Mouse (Mus musculus) intestine, embryonic 14.5 days (tissue): ENCODE data around the gene Cacul1. TPM values are rescaled to one million over a fixed set of nuclear protein-coding genes. Genes with fewer than 3 reads are reported as not detected.

ENCODE experiments used
- ATAC-seq: fragments of 200-750 bp; cut with Nextera tagmentation; replicated peaks from 2 replicates; pipeline ENCODE4 v1.8.0; 2017; ENCODE audit warnings: low read depth, moderate number of reproducible peaks, moderate TSS enrichment, moderate library complexity; ENCODE audit not compliant: low FRiP score, low TSS enrichment
- DNase-seq: peaks from one replicate; pipeline ENCODE4 v3.0.0-alpha.2; 2018; ENCODE audit warnings: low spot score
- H3K27ac ChIP-seq: fragments of 300-500 bp; sonication (generic); 2 replicates; pipeline ENCODE4 v1.5.1; 2014; ENCODE audit warnings: low read depth, mild to moderate bottlenecking, control low read depth
- H3K27me3 ChIP-seq: fragments of 300-500 bp; sonication (generic); replicated peaks from 2 replicates; pipeline ENCODE4 v1.6.1; 2014; ENCODE audit warnings: low read length, control low read depth; ENCODE audit not compliant: control insufficient read depth, insufficient read depth
- H3K36me3 ChIP-seq: fragments of 300-500 bp; sonication (generic); 2 replicates; pipeline ENCODE4 v1.6.1; 2014; ENCODE audit warnings: low read length, control low read depth; ENCODE audit not compliant: control insufficient read depth, insufficient read depth
- H3K4me1 ChIP-seq: fragments of 300-500 bp; sonication (generic); replicated peaks from 2 replicates; pipeline ENCODE4 v1.6.1; 2014; ENCODE audit warnings: low read length, control low read depth, mixed read lengths; ENCODE audit not compliant: control insufficient read depth, insufficient read depth
- H3K4me2 ChIP-seq: fragments of 300-500 bp; sonication (generic); 2 replicates; pipeline ENCODE4 v1.6.1; 2014; ENCODE audit warnings: low read length
- H3K4me3 ChIP-seq: fragments of 300-500 bp; sonication (generic); 2 replicates; pipeline ENCODE4 v1.5.1; 2014; ENCODE audit warnings: low read depth, low read length, control low read depth, mixed read lengths
- H3K9ac ChIP-seq: fragments of 300-500 bp; sonication (generic); 2 replicates; pipeline ENCODE4 v1.6.1; 2014; ENCODE audit warnings: mild to moderate bottlenecking, low read length
- H3K9me3 ChIP-seq: fragments of 300-500 bp; sonication (generic); 2 replicates; pipeline ENCODE4 v1.6.1; 2016; ENCODE audit warnings: low read length, control low read depth; ENCODE audit not compliant: control insufficient read depth
- WGBS: fragments of 180-500 bp; shearing (Covaris S2); extraction: QIAGEN DNeasy Blood & Tissue Kit; methylation state at CpG from one replicate; pipeline ENCODE4 v1.1.7; 2014; 5-methylcytosine and 5-hydroxymethylcytosine counted together
- microRNA-seq: library from miRNA; unstranded; fragments of <30 nt; microRNA quantifications from one replicate; pipeline ENCODE4, GENCODE M21; 2016
- polyA plus RNA-seq: library from polyadenylated mRNA; unstranded; fragments of >200 nt; fragmentation: Nextera tagmentation; extraction: Ambion mirVana; gene quantifications from 2 replicates; pipeline ENCODE4 v1.2.1, GENCODE M21; 2014

Cacul1 gene
- polyA plus RNA-seq, 1 experiment from 2014 or later, result 23.9 TPM

DNA sequence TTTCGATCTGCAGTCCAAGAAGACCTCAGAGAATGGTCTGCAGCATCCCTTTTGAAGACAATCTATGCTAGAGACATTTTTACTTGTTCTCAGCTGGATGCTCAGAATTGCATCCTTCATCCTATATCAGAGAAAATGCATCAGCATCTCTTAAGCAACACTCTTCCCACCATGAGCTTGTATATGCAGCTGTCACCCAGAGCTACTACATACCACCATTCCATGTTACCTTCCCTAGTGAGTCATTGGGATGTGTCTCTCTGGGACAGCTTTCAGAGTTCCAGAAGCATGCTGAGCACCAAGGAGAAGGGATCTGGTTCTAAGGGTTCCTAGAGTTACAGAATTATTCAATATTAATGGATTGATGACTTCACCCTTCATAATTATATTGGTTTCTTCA, 102.0 kb downstream of the Cacul1 start:
- WGBS, result 38% methylated on average over 1 of the region's 1 CpGs
- Histone ChIP-seq H3K27ac (no peak overlapping the region), H3K4me2 (no peak overlapping the region), H3K9ac (no peak overlapping the region), H3K27me3 (no peaks in the 10 kb centered on the region), H3K36me3 (no peaks in the 10 kb centered on the region), H3K4me3 (no peak overlapping the region), H3K4me1 (no peaks in the 10 kb centered on the region), H3K9me3 (no peaks in the 10 kb centered on the region)
- no peak for DNase-seq
- no peak for ATAC-seq

DNA sequence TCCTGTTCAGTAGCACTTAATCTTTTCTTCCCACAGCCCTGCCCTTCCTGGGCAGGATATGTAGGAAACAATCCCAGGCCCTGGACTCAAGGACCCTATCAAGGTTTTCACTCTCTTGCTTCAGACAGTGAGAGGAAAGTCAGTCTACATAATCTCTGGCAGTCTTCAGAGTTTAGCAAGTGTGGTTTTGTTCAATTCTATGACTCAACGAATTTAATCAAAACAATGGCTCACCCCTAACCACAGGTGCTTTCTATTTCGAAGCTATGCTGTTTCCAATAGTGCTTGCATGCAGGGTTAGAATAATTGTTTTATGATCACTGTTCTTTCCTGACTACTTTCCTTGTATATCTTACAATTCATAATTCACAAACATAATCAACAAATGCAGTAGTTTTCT, 103.0 kb downstream of the Cacul1 start:
- Histone ChIP-seq H3K4me1 (no peaks in the 10 kb centered on the region), H3K4me3 (no peak overlapping the region), H3K27ac (no peak overlapping the region), H3K27me3 (no peaks in the 10 kb centered on the region), H3K9me3 (no peaks in the 10 kb centered on the region), H3K9ac (no peak overlapping the region), H3K36me3 (no peaks in the 10 kb centered on the region), H3K4me2 (no peak overlapping the region)
- ATAC-seq (no peak), DNase-seq (no peak)
- 57% methylated on average over 2 of the region's 2 CpGs for WGBS

Small RNA genes within 50 kb of the gene (microRNA-seq; reads per million reads assigned to microRNA genes)
- gene Gm25238, result not detected

Other genes with a start within 250 kb of the Cacul1 start
- gene Prlhr, start 112.7 kb downstream of the Cacul1 start, polyA plus RNA-seq, result not detected in 2 replicates
- 1.2 and 1.5 TPM in 2 replicates for gene Nanos1, start 175.0 kb upstream of the Cacul1 start, polyA plus RNA-seq
- 168 and 181 TPM in 2 replicates for gene Eif3a, start 209.6 kb upstream of the Cacul1 start, polyA plus RNA-seq
- 29.8 and 30.1 TPM in 2 replicates for gene Fam45a, start 230.6 kb upstream of the Cacul1 start, polyA plus RNA-seq